Mouse (Mus musculus): ENCODE data around the gene Gabpa.

Gene Gabpa

GRCm38 (mm10) chr16:84873805-84874204, 39.1 kb downstream of the Gabpa start:
- DNase-seq, result no peak

- no peak for DNase-seq
Measured at GRCm38 (mm10) chr16:84875012-84875717, 40.4 kb downstream of the Gabpa start.

- no peak for DNase-seq
Measured at GRCm38 (mm10) chr16:84875718-84876035, 41.0 kb downstream of the Gabpa start.

- no peak for DNase-seq
Measured at GRCm38 (mm10) chr16:84876082-84876481, 41.4 kb downstream of the Gabpa start.

GRCm38 (mm10) chr16:84879146-84879545, 44.4 kb downstream of the Gabpa start:
- DNase-seq, result peak; percentile 81

- DNase-seq, result no peak
Measured at GRCm38 (mm10) chr16:84881168-84881567, 46.4 kb downstream of the Gabpa start.

- DNase-seq, result no peak
Measured at GRCm38 (mm10) chr16:84881754-84882321, 47.1 kb downstream of the Gabpa start.

GRCm38 (mm10) chr16:84884572-84884971, 49.8 kb downstream of the Gabpa start:
- DNase-seq, result no peak

- no peak for DNase-seq
Measured at GRCm38 (mm10) chr16:84902995-84903394, 68.3 kb downstream of the Gabpa start.

- no peak for DNase-seq
Measured at GRCm38 (mm10) chr16:84911477-84912165, 76.9 kb downstream of the Gabpa start.
